Mouse (Mus musculus) bone marrow, adult 2 months (tissue): ENCODE results near the gene Clstn2. TPM values are rescaled to one million over a fixed set of nuclear protein-coding genes. Genes with fewer than 3 reads are reported as not detected.

Experiments used
- H3K27ac ChIP-seq: fragments of 200-500 bp; 2 replicates; pipeline ENCODE4 v1.5.1; 2012; ENCODE audit warnings: low read depth, mild to moderate bottlenecking, control low read depth, inconsistent platforms, low read length; ENCODE audit not compliant: control insufficient read depth, poor library complexity, insufficient read depth
- H3K4me1 ChIP-seq: fragments of 200-500 bp; 2 replicates; pipeline ENCODE4 v1.6.1; 2011; ENCODE audit warnings: low read length; ENCODE audit not compliant: control insufficient read depth, insufficient read depth
- H3K4me3 ChIP-seq: fragments of 200-500 bp; replicated peaks from 2 replicates; pipeline ENCODE3; 2011; ENCODE audit warnings: mild to moderate bottlenecking, low read depth, low read length, control low read depth; ENCODE audit not compliant: control insufficient read depth
- CTCF ChIP-seq: fragments of 200-500 bp; IDR thresholded peaks from 2 replicates; pipeline ENCODE4 v1.5.1; 2011; ENCODE audit warnings: low read length, control low read depth; ENCODE audit not compliant: control insufficient read depth, insufficient read depth
- POLR2A ChIP-seq: fragments of 200-500 bp; IDR thresholded peaks from 2 replicates; pipeline ENCODE4 v1.6.1; 2011; ENCODE audit warnings: low read depth, mild to moderate bottlenecking, control low read depth, low read length, borderline replicate concordance; ENCODE audit not compliant: control insufficient read depth
- WGBS: fragments of 180-500 bp; shearing (Covaris S2); methylation state at CpG from one replicate; pipeline ENCODE4 v1.1.7; 2018; 5-methylcytosine and 5-hydroxymethylcytosine counted together
- polyA plus RNA-seq: library from polyadenylated mRNA; stranded (reverse); fragments of >200 nt; gene quantifications from 2 replicates; pipeline ENCODE4 v1.2.4, GENCODE M21; 2011; ENCODE audit warnings: low replicate concordance; ENCODE audit not compliant: missing spikeins, insufficient read depth, insufficient read length

Clstn2 gene
- polyA plus RNA-seq, result not detected in 2 replicates

- no peak for TF ChIP-seq POLR2A
- no peak for TF ChIP-seq CTCF
- Histone ChIP-seq H3K4me1 (no peaks in the 10 kb centered on the region), H3K4me3 (no peak within 1 kb of the TSS), H3K27ac (no peak within 1 kb of the TSS; the same call in 1 of the 2 replicates)
- 2% methylated on average over 70 of the region's 73 CpGs for WGBS
Observed at GRCm38 (mm10) chr9:98032573-98033272, at the start of gene Clstn2. TSS of gene Clstn2 (minus strand) at chr9:98033181.

GRCm38 (mm10) chr9:98067767-98068166, 34.8 kb upstream of the Clstn2 start:
- 73% methylated on average over 5 of the region's 5 CpGs for WGBS
- TF ChIP-seq POLR2A, result no peak
- Histone ChIP-seq H3K4me3 (no peak overlapping the region), H3K4me1 (no peaks in the 10 kb centered on the region), H3K27ac (no peak overlapping the region)

DNA sequence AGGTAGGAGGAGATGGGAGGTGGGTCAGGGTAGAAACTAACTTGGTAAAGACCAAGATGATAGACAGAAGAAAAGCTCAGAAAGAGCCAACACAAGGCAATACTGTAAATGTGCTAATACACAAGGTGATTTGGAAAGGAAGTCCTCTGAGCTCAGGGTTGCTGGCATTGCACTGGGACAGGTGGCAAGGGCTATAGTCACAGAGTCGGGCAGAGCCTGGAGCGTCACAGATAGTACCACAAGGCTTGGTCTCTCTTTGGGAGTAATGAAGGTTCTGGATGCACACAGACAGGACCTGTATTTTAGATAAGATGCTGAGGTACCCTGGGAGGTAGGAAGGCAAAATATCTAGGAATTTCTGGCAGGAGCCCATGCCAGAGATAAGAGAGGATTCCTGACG, 28.7 kb upstream of the Clstn2 start:
- 71% methylated on average over 3 of the region's 3 CpGs for WGBS
- Histone ChIP-seq H3K4me3 (no peak overlapping the region), H3K27ac (no peak overlapping the region), H3K4me1 (no peaks in the 10 kb centered on the region)
- TF ChIP-seq POLR2A, result no peak
- TF ChIP-seq CTCF, result no peak

- no peak overlapping the region for H3K4me3 ChIP-seq
- H3K27ac ChIP-seq, result no peak overlapping the region
- no peaks in the 10 kb centered on the region for H3K4me1 ChIP-seq
- no peak for TF ChIP-seq POLR2A
- TF ChIP-seq CTCF, result no peak
- WGBS, result 66% methylated on average over 2 of the region's 2 CpGs
Observed at GRCm38 (mm10) chr9:98057291-98057690, 24.3 kb upstream of the Clstn2 start.

GRCm38 (mm10) chr9:98051343-98051742, 18.4 kb upstream of the Clstn2 start:
- Histone ChIP-seq H3K4me1 (no peaks in the 10 kb centered on the region), H3K27ac (no peak overlapping the region), H3K4me3 (no peak overlapping the region)
- TF ChIP-seq CTCF (no peak), POLR2A (no peak)
- WGBS, result 72% methylated on average over 12 of the region's 12 CpGs

GRCm38 (mm10) chr9:98033273-98033855, 383 bp upstream of the Clstn2 start:
- no peak overlapping the region; the same call in 1 of the 2 replicates for H3K27ac ChIP-seq
- 3% methylated on average over 38 of the region's 38 CpGs for WGBS
- H3K4me3 ChIP-seq, result no peak overlapping the region
- H3K4me1 ChIP-seq, result no peaks in the 10 kb centered on the region
- TF ChIP-seq CTCF, result no peak
- TF ChIP-seq POLR2A, result no peak

DNA sequence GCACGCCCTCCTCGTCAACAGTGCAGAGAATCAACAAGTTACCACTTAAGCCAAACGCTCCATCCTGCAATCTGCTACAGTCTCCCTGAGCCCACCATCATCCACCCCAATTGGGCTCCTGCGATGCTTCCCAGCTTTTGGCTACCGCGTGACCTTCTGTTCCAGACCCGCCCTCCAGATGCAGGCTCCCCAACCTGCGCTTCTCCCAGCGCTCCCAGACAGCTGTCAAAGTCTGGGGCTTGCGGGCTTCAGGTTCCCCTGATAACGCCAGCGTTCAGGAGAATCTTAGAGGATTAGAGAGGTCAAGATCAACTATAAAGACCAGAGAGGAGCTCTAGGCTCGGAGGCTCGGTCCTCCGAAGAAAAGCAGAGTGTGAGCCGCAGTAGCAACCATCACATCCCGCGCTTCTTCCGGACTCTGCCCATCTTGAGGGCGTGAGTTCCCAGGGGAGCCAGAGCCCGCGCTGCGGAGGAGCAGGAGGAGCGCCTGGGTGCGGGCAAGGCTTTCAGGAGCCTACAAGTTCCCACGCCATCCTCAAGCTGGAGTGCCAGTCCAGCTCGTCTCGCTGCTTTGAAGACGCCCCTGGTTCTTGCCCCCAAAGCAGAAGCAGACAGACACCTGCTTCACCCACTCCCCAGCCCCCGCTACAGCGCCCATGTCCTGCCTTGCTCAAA, 946 bp downstream of the Clstn2 start:
- TF ChIP-seq CTCF, result no peak
- TF ChIP-seq POLR2A, result no peak

DNA sequence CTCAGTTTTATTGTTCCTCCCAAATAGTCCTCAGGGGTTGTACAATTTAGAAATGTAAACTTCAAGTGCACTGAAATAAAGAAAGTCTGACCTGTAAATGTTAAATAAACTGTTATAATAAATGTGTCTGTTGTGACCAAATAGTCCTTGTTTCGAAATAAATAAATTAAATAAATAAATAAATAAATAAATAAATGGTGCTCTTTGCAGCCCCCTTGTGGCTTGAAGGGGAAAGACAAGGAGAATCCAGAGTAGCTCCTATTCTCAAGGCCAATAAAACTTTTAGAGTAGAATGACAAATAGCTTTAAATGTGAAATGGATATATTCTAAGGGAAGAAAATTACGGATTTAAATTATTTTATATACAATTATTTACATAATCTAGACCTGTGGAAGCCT, 2.3 kb downstream of the Clstn2 start:
- TF ChIP-seq POLR2A (no peak), CTCF (no peak)
- Histone ChIP-seq H3K4me3 (no peak overlapping the region), H3K27ac (no peak overlapping the region), H3K4me1 (no peaks in the 10 kb centered on the region)
- WGBS, result 6% methylated on average over 2 of the region's 2 CpGs

More for the DNA sequence above, 946 bp downstream of the Clstn2 start:
- no peaks in the 10 kb centered on the region for H3K4me1 ChIP-seq
- 5% methylated on average over 31 of the region's 31 CpGs for WGBS
- H3K4me3 ChIP-seq, result no peak overlapping the region
- H3K27ac ChIP-seq, result no peak overlapping the region
